Comparison of ENCODE assay signal across 10 mouse cellular contexts in the genomic region with DNA sequence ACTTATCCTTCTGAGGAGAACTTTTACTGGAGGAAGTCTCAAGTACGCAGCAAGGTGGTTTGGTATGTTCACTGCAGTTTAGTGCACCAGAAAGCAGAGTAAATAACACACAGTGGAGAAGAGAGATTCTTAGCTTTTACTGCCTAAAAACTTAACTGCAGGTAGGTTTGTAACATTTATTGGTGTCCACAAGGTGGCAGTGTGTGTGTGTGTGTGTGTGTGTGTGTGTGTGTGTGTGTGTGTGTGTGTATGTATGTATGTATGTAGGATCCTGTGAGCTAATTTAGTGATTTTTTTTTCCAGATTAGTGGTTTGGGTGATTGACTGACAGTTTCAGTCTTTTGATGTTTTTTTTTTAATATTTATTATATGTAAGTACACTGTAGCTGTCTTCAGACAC. TPM values are rescaled to one million over a fixed set of nuclear protein-coding genes. Genes with fewer than 3 reads are reported as not detected.
DNase-seq lines count a peak whose midpoint lies in the region; ATAC-seq lines count a peak whose summit lies in the region.
"Had no signal": no experiment of that assay in that cellular context is flagged by ENCODE, and none has a peak within 500 bp of the region (broad histone marks: within the 10 kb centered on the region; RNA-seq: fewer than 3 reads in every experiment).

No protein-coding gene starts in this region.

- H3K9ac ChIP-seq in hindbrain, embryonic 11.5 days (ENCODE audit: low read depth, low read length), result no peak overlapping the region
- no peak overlapping the region for H3K9ac ChIP-seq in hindbrain, embryonic 12.5 days
- H3K9ac ChIP-seq: stomach, embryonic 15.5 days had no signal

- no peaks in the 10 kb centered on the region for H3K9me3 ChIP-seq in hindbrain, embryonic 11.5 days (ENCODE audit: control insufficient read depth, low read length)
- no peaks in the 10 kb centered on the region for H3K9me3 ChIP-seq in hindbrain, embryonic 12.5 days (replicated peaks)
- H3K9me3 ChIP-seq: stomach, embryonic 15.5 days had no signal

- no peak overlapping the region for H3K4me2 ChIP-seq in hindbrain, embryonic 11.5 days (replicated peaks; ENCODE audit: low read depth, low read length)
- no peak overlapping the region for H3K4me2 ChIP-seq in hindbrain, embryonic 12.5 days (replicated peaks)
- H3K4me2 ChIP-seq: stomach, embryonic 15.5 days had no signal

- no peaks in the 10 kb centered on the region for H3K4me1 ChIP-seq in hindbrain, embryonic 11.5 days (replicated peaks; ENCODE audit: control insufficient read depth, insufficient read depth, low read length)
- H3K4me1 ChIP-seq in hindbrain, embryonic 12.5 days, result no peaks in the 10 kb centered on the region
- H3K4me1 ChIP-seq: stomach, embryonic 15.5 days had no signal

- no peak overlapping the region for H3K27ac ChIP-seq in hindbrain, embryonic 11.5 days (ENCODE audit: low read depth, low read length)
- H3K27ac ChIP-seq in hindbrain, embryonic 12.5 days, result no peak overlapping the region
- H3K27ac ChIP-seq: stomach, embryonic 15.5 days had no signal

- no peaks in the 10 kb centered on the region for H3K27me3 ChIP-seq in hindbrain, embryonic 11.5 days (ENCODE audit: control insufficient read depth, insufficient read depth, low read length)
- no peaks in the 10 kb centered on the region for H3K27me3 ChIP-seq in hindbrain, embryonic 12.5 days
- H3K27me3 ChIP-seq: stomach, embryonic 15.5 days had no signal

- intact Hi-C loops in left cerebral cortex, postnatal 10 days (cut with DNase I), result no loop called here

- H3K4me3 ChIP-seq in hindbrain, embryonic 11.5 days (ENCODE audit: low read depth, low read length), result no peak overlapping the region
- no peak overlapping the region for H3K4me3 ChIP-seq in hindbrain, embryonic 12.5 days
- H3K4me3 ChIP-seq: stomach, embryonic 15.5 days had no signal

- ATAC-seq in hindbrain, embryonic 11.5 days (ENCODE audit: low FRiP score), result no peak
- no peak for ATAC-seq in hindbrain, embryonic 12.5 days (ENCODE audit: low FRiP score)

- peaks cover 8% of the 10 kb centered on the region for H3K36me3 ChIP-seq in hindbrain, embryonic 11.5 days (ENCODE audit: control insufficient read depth, insufficient read depth, low read length)
- H3K36me3 ChIP-seq in hindbrain, embryonic 12.5 days, result peaks cover 84% of the 10 kb centered on the region

- DNase-seq in hindbrain, embryonic 11.5 days (ENCODE audit: low spot score), result peak; percentile 19
- DNase-seq in lung, postnatal 10 days, result peak; percentile 21
- DNase-seq in lung, adult 18-20 months, result no peak
- DNase-seq in ES-CJ7 (ENCODE audit: low read depth, low spot score), result peak; percentile 32
- peak; percentile 37 for DNase-seq in naive thymus-derived CD4-positive, alpha-beta T cell, adult 2 months (ENCODE audit: low read depth)
- DNase-seq in left cerebral cortex, postnatal 10 days (ENCODE audit: extremely low spot score in 1 of 2, low spot score in 2 of 2), result no peak
- DNase-seq: layer of hippocampus, postnatal 36 days had no signal

- 94% methylated on average over 1 of the region's 1 CpGs for WGBS in hindbrain, embryonic 11.5 days
- WGBS in hindbrain, embryonic 12.5 days, result 92% methylated on average over 1 of the region's 1 CpGs

RNA-seq across cellular contexts. Expression of gene Mmp21, which starts 10.8 kb away (rescaled TPM):
- not detected in 2 replicates for polyA plus RNA-seq in hindbrain, embryonic 11.5 days (2014; fragmentation: Nextera tagmentation; extraction: Ambion mirVana)
- polyA plus RNA-seq in hindbrain, embryonic 12.5 days (2016; fragmentation: Nextera tagmentation; extraction: Ambion mirVana), result 0.25 TPM in 1 of 2 replicates, not detected in the other
- total RNA-seq in left cerebral cortex, postnatal 10 days (2021), result not detected
- polyA plus RNA-seq: heart, embryonic 16.5 days; stomach, embryonic 15.5 days had no signal

RNA-seq across cellular contexts. Expression of gene Edrf1, which starts 31.7 kb away (rescaled TPM):
- 29.0 and 34.0 TPM in 2 replicates for polyA plus RNA-seq in hindbrain, embryonic 11.5 days (2014; fragmentation: Nextera tagmentation; extraction: Ambion mirVana)
- 34.4 and 34.6 TPM in 2 replicates for polyA plus RNA-seq in hindbrain, embryonic 12.5 days (2016; fragmentation: Nextera tagmentation; extraction: Ambion mirVana)
- total RNA-seq in left cerebral cortex, postnatal 10 days (2021), result 10 to 100 TPM; 22.6 to 24.6 TPM

RNA-seq across cellular contexts. Expression of gene Bccip, which starts 40.1 kb away (rescaled TPM):
- polyA plus RNA-seq in hindbrain, embryonic 11.5 days (2014; fragmentation: Nextera tagmentation; extraction: Ambion mirVana), result 160 TPM in 2 replicates
- 136 and 143 TPM in 2 replicates for polyA plus RNA-seq in hindbrain, embryonic 12.5 days (2016; fragmentation: Nextera tagmentation; extraction: Ambion mirVana)
- total RNA-seq in left cerebral cortex, postnatal 10 days (2021), result 10 to 100 TPM; 54.3 to 58.1 TPM

RNA-seq across cellular contexts. Expression of gene Uros, which starts 40.8 kb away (rescaled TPM):
- 39.5 and 42.8 TPM in 2 replicates for polyA plus RNA-seq in hindbrain, embryonic 11.5 days (2014; fragmentation: Nextera tagmentation; extraction: Ambion mirVana)
- polyA plus RNA-seq in hindbrain, embryonic 12.5 days (2016; fragmentation: Nextera tagmentation; extraction: Ambion mirVana), result 37.4 and 45.1 TPM in 2 replicates
- 10 to 100 TPM; 16.8 to 20.0 TPM for total RNA-seq in left cerebral cortex, postnatal 10 days (2021)

Comparison
In these comparisons a context has a peak if more than half of its experiments do, and no peak if none do; other contexts are left out.
1. DNase-seq: peak in hindbrain, embryonic 11.5 days (single experiment), lung, postnatal 10 days (single experiment), ES-CJ7 (single experiment) and naive thymus-derived CD4-positive, alpha-beta T cell, adult 2 months (single experiment); none in lung, adult 18-20 months (0 of 2) and left cerebral cortex, postnatal 10 days (0 of 2).